Mouse (Mus musculus) erythroblast, adult 5-6 weeks (primary cell): ENCODE results near the gene Gmpr. TPM values are rescaled to one million over a fixed set of nuclear protein-coding genes. Genes with fewer than 3 reads are reported as not detected.
A peak's percentile ranks its signal among the peaks of the same experiment; 100 is the strongest.

Experiments used
- ATAC-seq: replicated peaks from 2 replicates; pipeline ENCODE4 v1.8.0; 2016; ENCODE audit warnings: moderate number of reproducible peaks, mild to moderate bottlenecking, moderate TSS enrichment, inconsistent platforms; ENCODE audit not compliant: poor library complexity, low FRiP score, severe bottlenecking
- total RNA-seq, 2 experiments: library from RNA; stranded (forward) in 1 of 2; stranded (reverse) in 1 of 2; fragments of 150-400 nt in 1 of 2; fragments of 200-764, 138-1000 nt in 1 of 2; gene quantifications; 2 replicates each; pipeline versions ENCODE4 v1.2.3 to v1.2.4; 2015 to 2017; ENCODE audit warnings: low replicate concordance in 2 of 2

Gmpr gene
- total RNA-seq, 2 experiments from 2014 or later = 0.96 to 4.6 TPM

DNA sequence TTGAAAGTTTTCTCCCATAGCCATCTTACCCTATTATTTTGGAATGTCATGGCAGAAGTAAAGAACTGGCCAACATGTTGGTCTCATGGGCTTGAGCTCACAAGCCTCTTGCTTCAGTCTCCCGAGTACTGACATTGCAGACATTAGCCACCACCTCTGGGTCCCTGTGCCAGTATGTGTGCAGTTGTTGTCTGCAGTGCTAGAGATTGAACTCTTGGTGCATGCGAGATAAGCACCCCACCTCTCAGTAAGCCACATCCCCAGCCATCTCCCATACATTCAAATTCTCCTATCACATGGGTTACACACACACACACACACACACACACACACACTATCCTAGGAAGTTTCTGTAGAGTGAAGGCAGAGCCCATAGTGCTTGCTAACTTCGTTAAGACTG, 7.3 kb upstream of the Gmpr start:
- ATAC-seq = no peak

DNA sequence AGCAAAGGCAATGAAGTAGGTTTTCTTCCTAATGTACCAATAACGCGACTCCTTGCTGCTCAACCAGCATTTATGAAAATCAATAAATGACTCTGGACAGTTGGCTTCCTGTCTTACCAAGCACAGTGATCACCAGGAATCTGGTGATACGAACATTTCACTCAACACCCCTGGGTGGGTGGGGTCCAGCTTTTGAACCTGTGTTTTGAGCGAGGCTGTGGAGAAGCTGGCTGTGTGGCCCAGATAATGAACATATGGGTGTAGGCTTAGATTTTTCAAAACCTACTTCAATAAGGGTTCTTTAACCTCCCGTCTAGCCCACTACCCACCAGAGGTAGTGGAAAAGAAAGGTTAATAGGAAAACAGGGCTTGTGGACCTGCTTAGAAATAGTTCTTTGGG, 4.5 kb upstream of the Gmpr start:
- ATAC-seq = no peak

DNA sequence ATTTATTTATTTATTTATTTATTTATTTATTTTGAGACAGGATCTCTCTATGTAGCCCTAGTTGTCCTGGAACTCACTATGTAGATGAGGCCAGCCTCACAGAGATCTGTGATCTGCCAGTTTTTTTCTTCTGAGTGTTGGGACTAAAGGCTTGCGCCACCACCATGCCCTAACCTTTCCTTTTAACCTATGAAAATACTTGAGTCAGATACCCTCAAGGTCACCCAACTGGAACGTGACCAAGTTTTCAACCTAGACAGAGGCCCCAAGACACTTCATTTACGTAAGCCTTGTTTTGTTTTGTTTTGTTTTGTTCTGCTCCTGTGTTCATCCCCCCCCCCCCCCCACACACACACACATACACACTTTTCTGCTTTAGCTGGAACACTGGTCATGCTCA, 1.7 kb upstream of the Gmpr start:
- no peak for ATAC-seq

DNA sequence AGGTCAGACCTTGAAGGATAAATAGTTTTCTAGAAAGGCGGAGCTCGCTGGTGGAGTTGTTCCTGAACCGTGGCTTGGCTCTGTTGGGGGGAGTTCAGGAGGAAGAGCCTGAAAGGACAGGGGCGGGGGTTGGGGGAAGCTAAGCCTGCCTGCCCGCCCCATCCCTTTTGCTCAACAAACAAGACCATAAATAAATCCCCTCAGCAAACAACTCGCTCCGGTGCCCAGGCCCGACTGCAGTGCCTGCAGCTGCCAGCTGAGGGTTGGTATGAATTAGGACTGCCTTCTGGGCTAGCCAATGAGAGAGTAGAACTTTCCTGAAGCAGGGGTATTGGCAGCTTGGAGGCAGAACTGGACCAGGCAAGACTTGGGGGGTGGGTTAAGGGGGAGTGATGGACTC, 1.3 kb downstream of the Gmpr start:
- no peak for ATAC-seq

DNA sequence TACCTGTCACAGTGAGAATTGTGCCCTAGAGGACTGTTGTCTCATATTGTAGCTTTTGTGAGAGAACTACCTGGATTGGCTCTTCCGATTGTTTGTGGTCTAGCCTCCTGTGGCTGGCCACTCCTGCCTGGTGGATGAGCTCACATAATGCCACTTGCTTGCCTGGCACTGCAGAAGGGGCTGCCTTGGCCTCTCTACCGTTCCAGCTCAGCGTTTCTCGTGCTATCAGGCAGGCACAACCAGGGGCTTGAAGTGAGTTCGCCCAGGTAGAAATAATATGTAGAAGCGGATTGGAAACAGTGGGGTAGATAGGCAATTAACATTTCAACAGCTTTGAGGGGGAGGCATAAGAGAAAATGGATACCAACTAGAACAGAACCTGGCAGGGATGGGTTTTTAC, 2.1 kb downstream of the Gmpr start:
- no peak for ATAC-seq

DNA sequence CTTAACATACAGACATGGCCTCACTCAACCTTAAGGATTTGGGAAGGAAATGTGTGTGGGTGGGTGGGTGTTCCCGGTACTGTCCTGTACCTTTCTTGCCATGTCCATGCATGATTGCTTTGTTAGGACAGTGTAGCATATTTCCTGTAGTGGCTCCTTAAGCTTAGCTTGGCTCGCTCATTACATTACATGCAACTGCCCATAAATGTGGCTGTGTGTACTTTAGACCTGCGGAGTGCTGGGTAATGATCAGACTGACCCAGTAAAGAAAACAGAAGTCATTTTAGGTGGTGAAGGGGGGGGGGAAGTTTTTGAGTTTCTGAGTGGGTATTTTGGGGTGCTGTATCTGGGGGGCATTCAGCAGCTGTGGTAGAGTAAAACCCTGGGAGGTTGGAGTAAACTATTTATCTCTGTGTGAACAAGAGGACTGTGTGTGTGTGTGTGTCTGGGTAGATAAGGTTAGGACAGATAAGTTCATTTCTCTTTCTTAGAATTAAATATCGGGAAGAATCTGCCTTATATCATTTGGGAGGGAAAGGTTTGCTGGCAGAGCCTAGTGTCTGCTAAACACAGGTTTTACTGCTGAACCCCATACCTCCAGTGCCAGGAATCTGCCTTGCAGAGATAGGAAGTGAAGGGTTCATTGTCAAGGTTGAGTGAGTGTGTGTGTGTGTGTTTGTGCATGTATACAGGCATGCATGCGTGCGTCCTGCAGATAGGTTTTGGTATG, 4.6 kb downstream of the Gmpr start:
- no peak for ATAC-seq

DNA sequence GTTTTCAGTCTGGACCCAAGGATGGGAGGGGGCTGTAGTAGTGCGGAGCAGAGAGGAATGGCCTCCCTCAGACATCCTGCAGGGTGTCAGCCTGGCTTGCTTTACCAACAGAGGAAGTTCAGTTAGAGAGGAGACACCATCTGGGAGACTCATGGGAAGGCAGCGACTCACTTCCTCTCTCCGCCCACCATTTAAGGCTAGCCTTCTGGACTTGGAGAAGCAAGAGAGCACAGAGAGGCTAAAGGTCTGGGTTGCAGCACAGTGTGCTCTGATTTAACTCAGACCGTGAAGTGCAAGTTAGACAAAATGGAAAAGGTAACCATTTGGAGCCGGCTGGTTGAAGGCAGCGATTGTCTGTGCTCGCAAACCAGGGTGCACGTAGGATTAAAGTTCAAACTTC, 5.3 kb downstream of the Gmpr start:
- no peak for ATAC-seq

DNA sequence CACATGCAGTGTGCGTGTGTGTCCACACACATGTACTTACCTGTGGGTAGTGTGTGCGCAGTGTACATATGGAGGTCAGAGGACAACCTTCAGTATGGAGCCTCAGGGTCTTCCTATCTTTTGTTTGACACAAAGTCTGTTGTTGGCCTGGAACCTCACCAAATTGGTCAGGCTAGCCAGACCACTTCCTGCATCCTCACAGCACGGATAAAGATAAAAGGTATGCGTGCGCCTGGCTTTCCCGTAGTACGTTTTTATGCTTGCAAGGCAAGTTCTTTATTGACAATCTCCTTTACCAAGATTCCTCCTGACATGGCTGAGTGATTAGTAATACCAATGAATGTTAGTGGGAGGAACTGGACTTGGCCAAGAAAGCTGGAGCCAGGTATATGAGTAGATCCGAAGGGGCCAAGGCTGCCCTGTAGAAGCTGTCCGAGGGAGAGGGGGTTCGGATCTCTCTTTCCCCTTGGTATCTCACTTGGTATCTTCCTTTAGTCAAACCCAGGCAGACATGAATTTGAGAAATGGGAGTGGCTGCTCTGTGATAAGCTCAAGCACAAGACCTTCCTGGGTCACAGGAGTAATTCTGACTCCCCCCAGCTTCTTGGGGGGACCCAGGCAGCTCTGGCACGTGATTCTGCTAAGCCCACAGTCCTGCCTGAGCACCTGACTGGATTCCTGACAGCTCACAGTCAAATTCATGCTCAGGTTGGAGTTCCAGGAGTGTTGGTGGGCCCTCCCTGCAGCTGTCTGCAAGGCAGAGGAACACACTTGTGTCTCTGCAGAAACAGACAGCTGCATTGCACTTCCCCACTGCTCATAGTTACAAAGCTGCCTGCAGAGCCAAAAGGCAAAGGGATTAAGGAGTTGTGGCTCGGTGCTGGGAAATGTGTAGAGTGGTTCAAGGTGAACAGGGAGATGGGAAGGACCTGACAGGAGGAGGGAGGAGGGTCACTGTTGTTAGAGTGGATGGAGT, 6.1 kb downstream of the Gmpr start:
- no peak for ATAC-seq

DNA sequence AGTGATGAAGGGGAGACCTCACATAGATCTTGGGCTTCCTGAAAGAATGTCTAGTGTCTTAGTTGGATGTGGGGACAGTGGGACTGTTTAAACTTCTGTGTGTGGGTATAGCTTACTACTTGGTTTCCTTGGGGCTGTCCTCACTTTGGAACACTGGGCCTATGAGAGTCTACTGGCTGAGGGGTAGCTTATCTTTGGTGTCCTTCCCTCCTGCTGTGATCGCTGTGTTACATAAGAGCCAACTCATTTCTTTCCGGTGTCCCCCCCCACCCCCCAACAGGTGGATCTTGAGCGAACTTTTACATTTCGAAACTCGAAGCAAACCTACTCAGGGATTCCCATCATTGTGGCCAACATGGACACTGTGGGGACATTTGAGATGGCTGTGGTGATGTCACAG, 6.9 kb downstream of the Gmpr start:
- no peak for ATAC-seq

DNA sequence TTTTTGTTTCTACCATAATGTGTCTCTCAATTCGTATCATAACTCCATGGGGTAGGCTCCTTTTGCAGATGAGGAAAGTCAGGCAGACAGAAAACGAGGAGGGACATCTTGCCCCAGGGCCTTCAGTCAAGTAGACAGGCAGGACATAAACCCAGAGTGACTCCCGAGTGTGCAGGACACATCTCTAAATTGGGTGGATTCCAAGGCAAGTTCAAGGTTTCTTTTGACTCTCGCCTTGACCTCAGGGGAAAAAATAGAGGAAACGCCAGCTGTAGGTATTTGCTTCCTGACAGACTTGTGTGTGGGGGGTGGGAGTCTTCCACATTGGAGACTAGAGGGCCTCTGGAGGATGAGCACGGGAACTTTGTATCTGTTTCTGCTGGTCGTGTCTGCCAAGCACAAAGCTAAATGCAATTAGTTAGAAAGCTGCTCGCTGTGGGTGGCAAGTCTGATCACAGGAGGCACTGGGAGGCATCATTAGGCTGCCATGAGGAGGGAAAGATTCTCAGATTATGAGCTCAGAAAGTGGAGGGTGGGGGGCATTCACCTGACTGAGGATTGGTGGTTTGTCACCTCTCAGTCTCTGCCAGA, 7.7 kb downstream of the Gmpr start:
- no peak for ATAC-seq

DNA sequence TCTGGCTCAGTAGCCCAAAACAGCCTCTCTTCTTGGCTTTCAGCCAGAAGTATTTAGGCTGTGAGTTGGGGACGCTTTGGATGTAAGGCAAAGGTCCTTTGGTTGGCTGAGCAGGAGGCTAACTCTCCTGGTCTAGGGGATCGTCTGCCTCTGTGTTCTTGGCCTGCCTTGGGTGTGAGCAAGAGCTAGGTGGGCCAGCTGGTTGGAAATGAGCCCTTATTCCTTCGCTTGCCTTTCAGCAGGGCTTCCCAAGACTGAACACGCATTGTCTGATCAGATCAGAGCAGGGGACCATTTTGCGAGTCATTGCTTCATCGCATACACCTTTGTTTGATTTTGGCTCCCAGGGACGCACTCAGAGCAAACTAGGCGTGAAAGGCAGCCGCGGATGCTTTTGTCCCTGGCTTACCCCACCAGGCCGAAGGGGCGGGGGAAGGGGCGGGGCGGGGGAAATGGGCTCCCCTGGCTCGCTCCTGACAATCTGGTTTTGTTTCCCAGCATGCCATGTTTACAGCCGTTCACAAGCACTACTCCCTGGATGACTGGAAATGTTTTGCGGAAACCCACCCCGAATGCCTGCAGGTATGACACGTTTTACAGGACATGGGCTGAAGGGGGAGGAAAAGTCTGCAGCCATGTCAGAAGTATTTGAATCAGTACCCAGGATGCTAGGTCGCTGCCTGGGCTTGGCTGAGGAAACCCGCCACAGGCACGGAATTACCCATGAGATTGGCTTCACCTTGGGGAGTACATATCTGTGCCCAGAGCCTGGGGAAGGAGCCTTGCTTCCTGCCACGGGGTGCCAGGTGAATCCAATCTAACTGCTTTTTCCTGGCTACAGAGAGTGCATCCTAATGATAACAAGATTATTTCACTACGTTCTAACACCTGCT, 9.5 kb downstream of the Gmpr start:
- ATAC-seq = no peak

DNA sequence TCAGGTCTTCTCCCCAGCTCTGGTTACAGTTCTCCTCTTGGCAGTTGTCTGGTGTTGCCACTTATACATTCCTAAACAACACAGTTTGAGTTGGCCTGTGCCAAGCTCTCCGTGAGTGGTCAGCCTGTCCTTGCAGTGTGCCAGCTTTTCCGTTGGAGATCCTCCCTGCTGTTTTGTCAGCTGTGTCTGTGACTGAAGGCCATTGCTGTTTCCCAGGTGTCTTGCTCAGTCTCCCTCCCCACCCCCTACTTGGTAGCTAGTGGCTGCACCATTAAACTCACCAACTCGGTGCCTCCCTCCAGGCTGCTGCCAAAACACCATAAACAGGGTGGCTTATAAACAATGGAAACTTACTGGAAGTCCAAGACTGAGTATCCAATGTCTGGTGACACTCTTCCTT, 17.1 kb downstream of the Gmpr start:
- no peak for ATAC-seq

DNA sequence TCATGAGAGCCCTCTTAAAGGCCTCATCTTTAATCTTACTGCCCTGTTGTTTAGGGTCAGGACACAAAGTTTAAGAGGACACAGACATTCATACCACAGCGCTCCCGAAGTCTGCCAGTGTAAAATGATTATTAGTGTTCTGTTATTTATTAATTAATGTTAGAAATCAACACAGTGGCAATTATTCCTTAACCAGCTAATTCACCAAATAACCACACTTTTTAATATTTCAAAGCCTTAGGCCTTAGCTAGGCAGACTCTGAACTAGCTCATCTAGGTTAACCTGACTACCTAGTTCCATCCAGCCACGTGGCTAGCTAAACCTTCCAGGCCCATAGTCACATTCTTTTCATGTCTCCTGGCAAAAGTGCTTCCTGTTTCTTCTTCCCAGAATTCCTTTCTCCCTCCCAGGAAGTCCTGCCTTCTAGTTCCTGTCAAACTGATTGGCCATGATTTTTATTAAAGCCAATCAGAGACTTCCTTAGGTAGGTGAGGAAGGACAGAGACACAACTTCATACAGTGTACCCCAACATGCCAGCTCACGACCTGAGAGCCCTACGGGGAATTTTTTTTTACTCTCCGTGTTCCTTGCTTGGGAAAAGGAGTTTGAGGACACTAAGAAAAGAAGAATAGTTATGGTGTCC, 17.7 kb downstream of the Gmpr start:
- no peak for ATAC-seq

DNA sequence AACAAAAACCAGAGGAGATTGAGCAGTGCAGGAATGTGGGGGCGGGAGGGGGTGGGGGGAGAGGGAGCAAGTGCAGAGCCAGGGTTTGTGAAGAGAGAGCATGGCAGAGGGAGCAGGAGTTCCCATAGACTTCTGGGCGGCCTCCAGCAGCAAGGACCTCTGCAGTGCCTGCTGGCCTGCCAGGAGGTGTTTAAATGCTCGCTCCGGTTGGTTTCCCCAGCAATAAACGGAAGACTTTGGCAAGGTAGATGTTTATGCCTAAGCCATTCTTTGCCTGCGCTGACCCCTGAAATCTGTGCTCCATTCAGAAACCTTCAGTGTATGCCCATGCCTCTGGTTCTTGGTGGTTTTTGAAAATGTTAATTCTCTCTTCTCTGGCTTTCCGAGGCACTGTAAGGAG, 19.0 kb downstream of the Gmpr start:
- no peak for ATAC-seq

DNA sequence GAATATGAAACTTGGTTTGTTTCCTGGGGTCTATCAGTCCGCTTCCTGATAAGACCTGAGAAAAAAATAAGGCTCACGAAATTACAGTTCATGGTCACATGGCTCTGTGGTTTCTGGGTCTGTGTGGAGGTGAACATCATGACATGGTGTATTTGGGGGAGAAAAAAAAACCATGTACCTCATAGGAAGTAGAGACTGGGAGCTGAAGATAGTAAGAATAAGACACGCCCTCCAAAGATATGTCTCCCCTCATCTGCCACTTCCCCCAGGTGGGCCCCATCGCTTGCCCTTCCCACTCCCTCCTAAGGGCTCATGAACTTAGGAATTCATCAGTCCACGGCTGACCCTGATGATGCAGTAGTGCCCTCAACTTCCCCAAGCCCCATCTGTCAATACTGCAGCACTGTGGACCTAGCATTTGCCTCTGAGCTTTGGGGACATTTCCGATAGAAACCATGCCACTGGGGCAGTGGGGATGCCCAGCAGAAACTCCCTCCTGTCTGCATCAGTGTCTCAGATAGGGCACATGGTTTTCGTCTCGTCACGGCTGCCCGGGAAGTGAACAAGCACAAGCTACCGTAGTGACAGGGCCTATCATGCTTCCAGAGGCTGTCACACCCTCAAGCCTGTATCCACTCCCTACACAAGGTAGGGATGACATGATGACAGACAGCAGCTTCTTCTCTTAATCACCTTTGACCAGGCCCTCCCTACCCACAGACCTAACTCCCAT, 20.2 kb downstream of the Gmpr start:
- peak; percentile 89 for ATAC-seq

DNA sequence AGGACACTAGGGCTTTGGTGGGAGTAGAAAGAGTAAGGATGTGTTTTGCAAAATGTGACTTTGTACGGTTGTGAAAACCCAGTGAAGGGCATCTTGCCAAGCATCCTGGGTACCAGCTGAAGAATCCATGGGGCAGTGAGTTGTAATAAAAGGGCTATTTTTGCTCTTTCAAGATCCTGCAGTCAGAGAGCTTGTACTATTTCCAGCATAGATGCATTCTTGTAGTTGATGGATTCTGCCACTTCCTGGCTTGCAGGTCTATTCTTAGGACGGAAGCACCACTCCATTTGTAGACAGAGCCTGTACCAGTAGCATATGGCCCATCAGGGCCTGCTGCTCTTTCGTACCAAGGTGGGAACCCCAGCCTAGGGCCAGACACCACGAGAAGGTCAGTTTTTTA, 21.5 kb downstream of the Gmpr start:
- no peak for ATAC-seq

DNA sequence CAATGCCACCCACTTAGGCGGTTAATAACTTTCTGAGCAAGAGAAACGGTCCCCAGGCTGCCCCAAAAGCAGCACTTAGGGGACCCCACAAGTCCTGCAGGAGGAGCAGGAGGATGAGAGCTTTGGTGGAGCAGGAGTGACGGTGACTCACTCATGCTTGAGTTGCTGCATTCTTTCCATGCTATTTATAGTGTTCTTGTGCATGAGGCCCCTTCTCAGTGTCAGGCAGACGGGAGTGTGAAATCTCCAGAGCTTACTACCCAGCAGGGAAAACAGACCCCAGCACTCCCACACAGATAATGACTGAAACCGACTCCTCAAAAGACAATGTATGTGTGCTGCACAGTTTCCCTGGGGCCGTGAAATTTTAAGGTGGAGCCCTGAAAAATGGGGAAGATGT, 23.5 kb downstream of the Gmpr start:
- ATAC-seq = no peak

DNA sequence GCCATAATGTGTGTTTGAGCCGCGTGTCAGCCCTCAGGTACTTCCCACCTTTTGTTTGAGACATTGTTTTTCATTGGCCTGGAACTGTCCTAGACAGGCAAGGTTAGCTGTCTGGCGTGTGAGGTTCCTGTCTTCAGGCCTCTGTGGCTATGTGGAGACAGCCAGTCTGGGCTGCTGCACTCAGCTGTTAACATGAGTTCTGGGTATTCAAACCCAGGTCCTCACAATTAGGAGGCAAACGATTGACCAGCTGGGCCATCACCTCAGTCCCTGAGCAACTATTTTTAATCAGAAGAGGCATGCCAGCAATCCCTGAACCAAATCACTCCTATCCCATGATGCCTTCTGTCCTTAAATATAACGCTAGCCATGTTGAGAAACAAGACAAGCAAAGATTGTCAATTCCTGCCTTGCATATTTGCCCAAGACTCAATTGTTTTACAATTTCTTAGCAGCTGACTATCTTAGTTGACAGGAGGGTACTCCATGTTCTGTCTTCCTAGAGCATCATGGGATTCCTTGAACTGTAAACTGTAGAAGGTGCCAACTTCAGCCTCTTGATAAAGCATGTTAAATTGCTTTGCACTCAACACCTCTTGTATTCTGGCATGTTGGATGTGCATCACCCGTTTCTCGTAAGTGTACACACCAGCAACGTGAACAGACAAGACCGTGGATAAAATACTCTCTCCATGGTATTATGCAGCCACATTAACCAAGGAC, 28.6 kb downstream of the Gmpr start:
- ATAC-seq = no peak
